Mouse (Mus musculus) liver, postnatal 0 days (tissue): Measurements from ENCODE around the gene Ppp2r2c.
A peak's percentile ranks its signal among the peaks of the same experiment; 100 is the strongest.

ENCODE experiments used
- CTCF ChIP-seq: sonication (generic); IDR thresholded peaks from 2 replicates; pipeline ENCODE4 v1.5.1; 2016; ENCODE audit warnings: antibody characterized with exemption, low read depth
- EP300 ChIP-seq: IDR thresholded peaks from 2 replicates; pipeline ENCODE4 v1.6.1; 2016; ENCODE audit warnings: antibody characterized with exemption, low read depth, mild to moderate bottlenecking

DNA sequence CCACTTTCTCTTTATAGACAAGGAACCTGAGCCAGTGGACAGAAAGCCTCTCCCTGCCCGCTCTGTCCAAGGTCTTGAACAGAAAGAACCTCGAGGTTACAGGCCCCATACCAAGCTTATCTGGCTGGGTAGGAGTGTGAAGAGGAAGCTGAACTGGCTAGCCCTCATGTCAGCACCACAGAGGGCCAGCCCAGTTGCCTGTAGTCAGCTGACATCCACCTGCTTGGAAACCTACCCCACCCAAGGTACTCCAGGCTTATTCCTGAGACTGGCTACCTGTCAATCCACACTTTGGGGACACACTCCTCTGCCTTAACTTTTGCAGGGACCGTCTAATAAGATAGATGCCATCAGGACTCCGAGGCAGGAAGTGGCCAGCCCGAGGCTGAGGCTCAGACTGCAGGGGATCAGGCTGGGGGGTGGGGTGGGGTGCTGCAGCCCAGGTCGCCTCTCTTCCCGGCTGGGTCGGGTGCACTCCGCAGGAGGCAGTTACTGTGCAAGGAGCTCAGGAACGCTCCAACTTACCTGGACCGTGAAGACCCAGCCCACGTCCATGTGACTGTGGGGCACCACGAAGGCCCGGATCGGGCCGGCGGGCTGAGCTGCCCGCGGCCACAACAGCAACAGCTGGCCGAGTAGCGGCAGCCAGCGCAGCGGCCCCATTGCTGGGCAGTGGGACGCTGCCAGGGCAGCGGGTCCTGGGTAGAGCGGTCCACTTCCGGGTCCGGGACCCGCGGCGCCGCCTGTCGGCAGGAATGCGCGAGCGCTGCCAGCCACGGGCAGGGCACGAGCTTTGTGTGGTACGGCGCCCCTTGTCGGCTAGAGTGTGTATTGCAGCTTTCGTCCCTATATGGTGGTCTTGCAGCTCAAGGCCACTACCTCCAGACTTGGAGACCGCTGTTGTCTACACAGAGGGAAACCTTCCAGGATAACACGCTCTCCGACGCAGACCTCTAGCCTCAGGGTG, 38.1 kb upstream of the Ppp2r2c start, which contains the start of gene Man2b2:
- peak; percentile 100 for TF ChIP-seq CTCF
- TF ChIP-seq EP300 = no peak
